Mouse (Mus musculus): ENCODE measurements around the gene Eml4.

Eml4 gene

DNA sequence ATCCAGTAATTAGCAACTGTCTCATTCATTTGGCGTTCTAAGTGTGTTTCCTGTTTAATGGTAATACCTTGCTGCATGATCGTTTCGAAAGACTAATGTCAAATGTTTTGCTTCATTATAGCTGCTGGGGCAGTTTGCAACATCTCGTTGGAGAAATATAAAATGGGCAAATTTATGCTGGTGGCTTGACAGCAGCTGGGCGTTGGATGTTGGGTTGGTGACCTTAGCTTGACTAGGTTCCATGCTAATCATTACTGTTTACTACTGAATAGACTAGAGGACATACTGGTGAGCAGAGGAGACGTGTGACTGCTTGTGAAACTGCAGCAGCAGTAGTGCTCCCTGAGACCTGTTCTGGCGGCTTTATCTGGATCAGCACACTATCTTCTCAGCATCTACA, 6.5 kb upstream of the Eml4 start:
- DNase-seq, result no peak

DNA sequence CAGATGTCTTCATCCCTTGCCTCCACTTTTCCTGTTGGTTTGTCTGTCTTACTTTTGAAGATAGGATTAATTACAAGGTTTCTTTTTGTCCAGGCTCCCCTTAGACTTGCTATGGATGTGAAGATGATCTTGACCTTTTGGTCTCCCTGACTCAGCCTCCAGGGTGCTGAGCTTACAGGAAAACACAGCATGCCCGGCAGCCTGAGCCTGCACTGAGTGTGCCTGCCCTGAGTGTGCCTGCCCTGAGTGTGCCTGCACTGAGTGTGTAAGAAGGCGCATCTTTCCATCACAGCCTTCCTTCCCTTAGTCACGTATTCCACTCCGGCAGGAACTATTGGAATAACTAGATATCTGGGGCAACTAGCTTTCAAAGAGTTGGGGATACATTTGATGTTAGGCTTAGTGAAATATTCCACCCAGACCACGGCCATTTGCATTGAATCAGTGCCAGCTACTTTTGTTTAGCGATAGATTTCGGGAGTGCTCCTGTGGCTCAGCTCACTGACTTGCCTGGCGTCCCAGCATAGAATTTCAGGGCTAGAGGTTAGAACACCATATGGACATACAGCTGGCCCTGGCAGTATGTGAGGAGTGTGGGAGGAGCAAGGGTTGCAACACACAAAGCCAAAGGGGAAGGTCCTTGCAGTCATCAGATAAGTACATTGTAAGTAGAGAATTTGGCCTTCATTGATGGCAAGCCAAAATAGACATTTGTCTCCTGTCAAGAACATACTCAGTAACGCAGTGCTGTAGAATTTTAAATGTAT, 2.5 kb upstream of the Eml4 start:
- DNase-seq, result no peak

DNA sequence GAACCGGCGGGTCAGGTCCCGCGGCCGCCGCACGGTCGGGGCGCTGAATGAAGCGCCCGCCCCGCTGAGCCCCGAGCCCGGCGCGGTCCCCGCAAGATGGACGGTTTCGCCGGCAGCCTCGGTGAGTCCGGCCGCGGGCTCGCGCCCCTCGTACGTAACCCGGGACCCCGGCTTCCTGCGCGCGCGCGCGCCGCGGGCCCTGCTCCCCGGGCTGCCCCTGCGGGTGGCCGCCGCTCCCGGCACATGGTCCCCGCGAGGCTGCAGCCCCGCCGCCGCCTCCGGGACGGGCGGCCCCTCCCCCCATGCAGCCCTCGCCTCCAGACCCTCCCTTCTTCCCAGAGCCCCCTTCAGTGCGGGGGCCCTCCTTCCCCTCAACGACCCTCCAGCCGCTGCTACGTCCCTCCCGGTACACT, 394 bp downstream of the Eml4 start:
- DNase-seq, result no peak

DNA sequence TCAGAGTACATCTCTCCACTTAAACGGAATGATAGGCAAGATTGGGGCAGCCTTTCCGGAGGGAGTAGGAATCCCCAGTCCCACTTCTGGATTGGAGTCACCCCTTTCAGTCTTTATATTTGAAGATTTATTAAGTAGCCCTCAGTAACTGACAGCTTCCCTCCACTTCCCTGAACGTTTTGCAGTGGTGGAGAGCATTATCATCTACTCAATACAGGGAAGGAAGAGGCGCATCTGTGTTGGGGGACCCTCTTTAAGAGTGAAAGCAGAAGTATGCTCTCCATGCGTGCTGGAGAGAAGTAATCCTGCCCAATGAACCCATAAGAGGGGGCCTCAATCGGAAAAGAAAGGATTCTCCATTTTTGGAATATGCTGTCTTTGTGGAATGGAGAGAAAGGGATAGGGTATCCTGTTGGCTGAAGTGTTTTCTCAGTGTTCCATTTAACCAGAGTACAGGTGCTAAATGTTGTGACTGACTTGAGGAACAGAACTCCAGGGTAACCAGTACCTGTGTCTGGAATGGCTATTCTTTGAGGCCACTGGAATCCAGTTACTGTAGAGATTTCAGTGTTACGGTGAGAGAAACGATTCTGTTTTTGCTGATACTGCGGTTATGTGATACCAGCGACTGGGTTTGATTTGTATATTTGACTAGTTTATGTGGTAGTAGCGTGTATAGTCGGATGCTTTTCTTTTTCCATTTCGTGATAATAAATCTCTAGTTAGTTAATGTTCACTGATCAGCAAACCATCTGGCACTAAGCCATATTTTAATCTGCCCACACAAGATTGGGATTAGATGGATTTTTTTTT, 1.1 kb downstream of the Eml4 start:
- no peak for DNase-seq

DNA sequence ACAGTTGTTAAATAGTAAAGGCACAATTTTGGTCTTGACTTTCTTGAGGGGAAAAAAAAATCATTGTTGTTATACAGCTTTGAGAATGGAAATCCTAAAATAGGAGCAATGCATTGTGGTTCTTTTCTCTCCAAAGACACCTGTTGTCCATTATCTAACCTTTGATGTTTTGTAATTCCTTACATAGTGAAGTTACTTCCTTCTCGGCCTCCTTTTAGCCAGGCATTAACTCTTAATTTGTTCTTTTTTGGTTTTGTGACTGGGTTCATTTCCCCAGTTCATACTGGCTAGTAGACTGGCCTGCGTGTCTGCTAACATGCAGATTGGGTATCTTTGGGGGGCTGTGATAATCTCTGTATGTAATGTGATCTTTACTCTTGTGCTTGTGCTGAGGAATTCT, 1.7 kb downstream of the Eml4 start:
- no peak for DNase-seq

DNA sequence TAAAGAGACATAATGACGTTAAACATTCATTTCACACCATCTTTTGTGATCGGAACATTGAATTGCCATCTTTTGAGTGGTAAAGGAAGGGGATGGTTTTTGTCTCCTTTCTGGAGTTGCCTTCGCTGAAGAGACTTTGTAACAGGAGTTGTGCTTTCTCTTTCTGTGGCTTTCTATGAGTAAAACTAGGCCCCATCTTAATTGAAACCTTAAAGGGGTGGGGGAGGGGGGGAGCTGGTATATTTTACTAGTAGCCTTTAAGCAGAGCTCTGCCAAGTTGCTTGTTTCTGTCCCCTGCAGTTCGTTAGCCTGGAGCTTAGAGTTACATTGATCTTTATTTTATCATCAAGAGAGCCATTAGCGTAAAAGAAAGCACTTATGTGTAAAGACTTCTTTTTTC, 2.3 kb downstream of the Eml4 start:
- no peak for DNase-seq

DNA sequence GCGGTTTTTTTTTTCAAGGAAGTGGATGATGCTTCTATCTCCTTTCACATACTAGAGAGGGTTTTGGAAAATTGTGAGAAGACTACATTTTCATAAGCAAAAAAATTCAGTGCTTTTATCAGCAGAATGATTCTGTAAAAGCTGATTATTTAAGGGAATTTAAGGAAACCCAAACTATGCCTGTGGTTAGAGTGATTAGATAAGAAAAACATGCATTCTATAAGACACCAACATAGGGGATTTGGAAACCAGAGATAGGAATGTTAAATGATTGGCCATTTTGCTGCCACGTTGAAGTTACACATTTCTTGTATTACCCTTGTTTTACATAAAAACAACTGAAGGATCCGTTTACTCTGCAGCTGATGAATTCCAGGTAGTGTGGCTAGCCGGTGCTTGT, 2.7 kb downstream of the Eml4 start:
- DNase-seq, result no peak

DNA sequence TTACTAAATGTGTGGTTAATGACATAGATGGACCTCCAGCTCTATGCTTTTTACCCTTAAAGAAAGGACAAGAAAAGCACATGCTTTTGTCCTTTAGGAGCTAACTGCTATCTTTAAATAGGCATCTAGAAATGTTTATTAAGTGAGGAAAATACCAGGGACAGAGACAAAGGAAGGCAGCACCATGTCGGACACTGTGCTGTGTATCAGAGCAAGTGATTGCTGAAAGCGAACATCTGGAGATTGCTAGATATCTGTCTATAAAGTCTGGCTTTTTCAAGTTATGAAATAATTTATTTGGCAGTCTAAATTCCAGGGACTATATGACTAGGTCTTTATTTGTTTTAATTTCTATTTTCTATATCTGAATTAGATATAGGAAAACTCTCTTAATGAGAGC, 4.8 kb downstream of the Eml4 start:
- no peak for DNase-seq

DNA sequence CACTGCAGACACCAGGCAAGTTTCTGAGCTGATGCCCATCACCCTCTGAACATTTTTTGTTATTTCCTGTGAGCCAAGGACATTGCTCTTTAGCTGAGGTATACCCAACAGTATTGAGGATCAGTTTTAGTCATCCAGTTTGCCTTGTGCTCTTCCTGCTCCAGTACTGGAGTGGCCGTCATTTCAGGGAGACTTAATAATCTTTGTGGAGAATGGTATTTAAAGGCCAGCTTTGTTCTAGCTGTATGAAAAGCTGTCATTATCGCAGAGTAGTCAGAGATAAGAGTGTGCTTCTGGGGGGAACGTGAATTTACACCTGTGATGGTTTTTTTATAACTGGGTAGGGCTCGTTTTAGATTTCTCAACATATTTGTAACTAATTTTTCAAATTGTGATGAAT, 9.2 kb downstream of the Eml4 start:
- no peak for DNase-seq

DNA sequence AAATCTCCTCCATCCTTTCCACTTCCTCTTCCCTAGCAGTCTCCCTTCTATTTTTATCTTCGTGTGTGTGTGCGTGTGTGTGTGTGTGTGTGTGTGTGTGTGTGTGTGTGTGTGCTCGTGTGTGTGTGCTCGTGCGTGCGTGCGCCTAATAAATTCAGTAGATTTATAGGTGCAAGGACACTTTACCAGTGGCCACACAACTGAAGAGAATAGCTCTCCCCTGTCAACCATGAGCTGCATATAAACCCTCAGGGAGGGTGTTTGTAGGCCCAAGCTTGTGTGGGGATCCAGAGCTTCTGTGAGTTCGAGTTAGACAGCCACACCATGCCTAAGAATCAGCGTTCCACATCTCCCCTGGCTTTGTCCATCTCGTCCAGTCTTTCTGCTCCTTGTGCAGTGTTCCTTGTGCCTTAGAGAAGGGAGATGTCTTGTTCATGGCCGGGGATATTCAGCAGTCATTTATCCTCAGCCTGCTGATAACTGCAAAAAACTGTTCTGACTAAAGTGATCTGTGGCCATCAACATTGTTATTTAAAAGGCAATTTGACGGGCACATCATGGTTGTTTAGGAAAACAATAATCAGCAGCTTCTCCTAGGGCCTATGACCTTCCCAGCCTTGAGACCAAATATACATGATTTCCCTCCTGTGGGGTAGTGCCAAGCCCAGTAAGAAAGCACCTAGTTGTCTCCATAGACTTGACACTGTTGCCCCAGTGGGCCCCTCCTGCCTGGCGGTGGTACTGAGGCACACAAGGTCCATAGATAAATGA, 10.2 kb downstream of the Eml4 start:
- DNase-seq, result no peak

DNA sequence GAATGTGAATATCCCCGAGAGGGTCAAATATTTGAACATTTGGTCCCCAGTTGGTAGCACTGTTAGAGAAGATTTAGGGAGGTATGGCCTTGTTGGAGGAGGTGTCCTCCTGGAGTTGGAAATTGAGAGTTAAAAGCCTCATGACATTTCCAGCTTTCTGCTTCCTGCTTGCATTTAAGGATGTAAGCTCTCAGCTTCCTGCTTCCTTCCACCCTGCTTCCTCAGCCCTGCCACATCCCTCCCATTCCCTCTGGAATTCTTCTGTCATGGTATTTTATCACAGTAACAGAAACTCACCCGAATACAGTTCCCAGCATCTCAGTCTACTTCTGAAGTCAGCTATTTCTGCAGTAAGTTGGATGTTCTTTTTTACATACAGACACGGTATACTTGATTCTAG, 12.3 kb downstream of the Eml4 start:
- DNase-seq, result no peak

DNA sequence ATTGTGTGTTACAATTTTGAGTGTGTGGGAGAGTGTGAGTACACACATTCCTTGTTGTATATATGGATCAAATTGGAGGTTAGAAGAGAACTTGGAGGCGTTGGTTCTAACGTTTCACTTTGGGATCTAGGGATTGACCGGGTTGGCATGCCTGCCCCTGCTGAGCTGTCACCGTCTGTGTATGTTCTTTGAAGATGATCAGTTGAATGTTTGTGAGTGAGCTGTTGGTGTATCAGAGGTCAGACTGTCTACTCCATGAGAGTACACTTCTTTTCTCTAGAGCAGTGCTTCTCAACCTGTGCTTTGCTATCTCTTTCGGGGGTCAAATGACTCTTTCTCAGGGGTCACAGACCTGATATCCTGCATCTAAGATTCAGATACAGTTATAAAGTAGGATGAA, 13.6 kb downstream of the Eml4 start:
- no peak for DNase-seq

DNA sequence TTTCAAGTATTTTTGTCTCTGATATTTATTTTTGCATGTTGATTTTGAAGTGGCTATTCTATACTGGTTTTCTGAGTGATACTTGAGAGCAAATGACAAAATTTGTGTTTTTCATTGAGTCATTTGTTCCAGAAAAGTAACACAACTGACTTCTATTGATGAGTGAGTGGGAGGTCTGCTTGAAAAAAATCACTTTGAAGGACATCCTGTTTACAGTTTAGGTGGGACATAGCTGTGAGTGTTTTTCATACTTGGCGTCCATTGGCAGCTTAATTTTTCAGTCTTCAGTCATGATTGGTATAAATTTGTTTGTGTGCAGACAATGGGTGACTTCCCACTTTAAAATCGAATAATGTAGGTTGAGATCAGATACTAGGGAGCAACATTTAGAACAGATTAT, 14.4 kb downstream of the Eml4 start:
- DNase-seq, result no peak

DNA sequence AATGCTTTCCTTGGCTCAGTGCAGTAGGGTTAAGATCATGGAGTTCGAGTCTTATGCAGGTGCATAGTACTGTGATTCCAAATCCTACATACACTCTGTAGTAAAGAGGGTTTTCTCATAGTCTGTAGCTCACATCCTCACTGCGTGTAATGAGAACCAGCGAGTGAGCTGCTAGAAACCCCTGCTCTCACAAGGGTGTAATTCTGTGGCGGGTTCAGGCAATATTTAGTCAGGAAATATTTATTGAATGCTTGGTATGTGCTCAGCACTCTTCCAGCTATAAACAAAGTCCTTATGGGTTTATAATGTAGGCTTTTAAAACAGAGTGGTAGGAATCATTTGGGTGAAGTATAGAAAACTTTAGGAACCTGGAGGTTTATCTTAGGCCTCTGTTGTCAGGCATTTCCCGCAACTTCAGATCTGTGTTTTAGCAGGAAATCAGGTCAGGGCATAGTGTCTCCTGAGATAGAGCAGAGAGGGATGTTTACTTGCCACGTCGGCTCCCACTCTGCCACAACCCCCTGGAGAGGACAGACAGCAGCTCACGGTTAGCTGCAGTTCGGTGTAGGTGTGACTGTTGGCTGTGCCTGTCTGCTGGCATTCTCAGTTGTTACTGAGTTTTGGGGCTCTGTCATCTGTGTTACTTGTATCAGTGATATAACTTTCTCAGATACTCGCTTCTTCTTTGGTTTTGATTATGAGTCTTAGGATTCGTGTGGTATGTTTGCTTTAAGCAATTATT, 15.1 kb downstream of the Eml4 start:
- DNase-seq, result no peak

DNA sequence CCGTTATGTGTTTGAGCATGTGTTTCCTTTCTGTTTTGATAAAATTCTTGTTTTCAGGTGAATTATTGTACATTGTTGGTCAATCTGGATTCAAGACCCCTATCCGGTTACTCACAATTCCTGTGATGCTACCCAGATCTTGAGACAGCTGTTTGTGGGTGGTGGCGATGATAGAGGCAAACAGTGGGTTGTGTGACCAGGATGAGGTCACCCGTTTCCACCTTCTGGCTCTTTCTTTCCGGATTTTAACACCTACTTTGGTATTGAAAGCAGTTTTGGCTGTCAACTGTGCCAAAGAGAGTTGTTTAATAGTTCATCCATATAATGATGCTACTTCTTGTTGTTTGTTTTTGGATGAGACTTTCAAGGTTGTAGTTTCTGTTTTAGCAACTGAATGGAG, 16.7 kb downstream of the Eml4 start:
- no peak for DNase-seq

DNA sequence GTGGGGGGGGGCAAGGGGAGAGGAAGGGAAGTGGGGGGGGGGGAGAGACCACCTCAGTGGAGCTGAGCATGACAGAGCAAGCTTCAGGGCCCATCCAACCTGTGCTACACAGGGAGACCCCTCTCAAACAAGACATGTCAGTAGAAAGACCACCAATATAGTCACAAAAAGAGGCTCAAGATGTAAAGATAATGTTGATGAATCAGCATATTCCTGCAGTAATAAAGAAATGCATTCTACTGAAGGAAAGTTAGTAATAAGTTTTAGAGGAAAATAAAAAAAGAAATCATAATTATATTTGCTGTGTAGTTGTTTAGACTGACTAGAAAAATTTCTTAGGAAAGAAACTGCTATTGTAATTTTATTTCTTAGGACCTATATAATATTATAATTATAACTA, 23.4 kb downstream of the Eml4 start:
- DNase-seq, result no peak

DNA sequence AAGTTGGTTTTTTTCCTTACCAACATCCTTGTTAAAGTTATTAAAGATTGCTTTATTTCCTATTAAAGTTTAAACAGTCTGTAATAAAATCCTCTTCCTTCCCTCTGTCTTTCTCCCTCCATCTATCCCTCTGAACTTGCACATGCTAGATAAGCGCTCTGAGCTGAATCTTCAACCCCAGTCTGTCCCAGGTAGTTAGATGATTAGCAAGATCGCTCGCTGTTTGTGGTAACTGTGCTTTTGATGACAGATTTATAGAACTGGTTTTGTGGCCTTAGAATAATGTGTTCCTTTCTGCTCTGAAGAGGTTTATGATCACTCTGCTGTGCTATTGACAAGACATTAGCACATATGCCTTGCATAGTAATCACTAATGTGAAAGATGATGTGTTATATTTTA, 25.1 kb downstream of the Eml4 start:
- DNase-seq, result no peak

DNA sequence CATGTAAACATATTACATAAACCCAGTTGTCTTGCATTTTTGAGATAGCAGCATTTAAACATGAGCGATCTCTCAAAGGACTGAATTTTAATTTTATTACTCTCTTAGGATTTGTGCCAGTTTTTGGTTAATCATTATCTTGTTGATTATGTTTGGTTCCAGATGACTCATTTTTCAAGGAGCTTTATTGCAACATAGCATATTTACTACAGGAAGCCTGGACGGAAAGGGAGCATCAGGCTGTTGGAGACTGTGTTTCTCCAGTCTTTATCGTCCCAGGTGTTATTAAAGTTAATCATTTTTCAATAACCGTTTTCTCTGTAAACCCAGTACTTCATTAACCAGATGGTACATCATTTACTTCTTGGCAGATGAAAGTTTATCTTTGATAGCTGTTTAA, 26.1 kb downstream of the Eml4 start:
- DNase-seq, result no peak

DNA sequence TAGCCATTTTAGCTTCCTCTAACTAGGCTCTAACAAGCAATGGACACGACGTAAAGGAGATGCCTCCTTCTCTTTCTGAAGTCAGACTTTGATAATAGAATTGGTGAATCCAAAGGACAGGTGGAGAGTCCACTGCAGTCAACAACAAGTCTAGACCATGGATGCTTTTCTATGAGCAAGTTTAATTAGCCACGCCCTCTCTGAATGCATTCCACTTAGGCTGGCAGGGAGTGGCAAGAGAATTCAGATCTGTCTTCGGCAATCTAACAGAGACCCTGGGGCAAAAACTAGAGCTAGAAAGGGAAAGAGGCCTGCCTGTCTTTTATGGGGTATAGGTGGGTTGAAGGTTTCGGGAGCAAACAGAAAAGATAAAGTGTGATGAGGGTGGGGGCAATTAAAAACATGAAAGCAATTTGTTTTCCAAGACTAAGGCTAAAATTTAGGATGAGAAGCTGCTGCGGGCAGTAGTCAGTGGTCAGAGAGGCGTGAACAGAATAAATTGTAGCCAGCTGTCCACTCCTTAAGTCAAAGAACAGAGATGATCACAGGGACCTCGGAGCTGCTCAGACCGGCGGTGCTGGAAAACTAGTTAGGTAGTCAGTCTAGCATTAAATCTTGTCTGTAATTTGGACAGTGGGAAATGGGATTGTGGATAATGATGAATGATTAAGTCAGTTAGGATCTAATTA, 27.2 kb downstream of the Eml4 start:
- DNase-seq, result peak; percentile 18

DNA sequence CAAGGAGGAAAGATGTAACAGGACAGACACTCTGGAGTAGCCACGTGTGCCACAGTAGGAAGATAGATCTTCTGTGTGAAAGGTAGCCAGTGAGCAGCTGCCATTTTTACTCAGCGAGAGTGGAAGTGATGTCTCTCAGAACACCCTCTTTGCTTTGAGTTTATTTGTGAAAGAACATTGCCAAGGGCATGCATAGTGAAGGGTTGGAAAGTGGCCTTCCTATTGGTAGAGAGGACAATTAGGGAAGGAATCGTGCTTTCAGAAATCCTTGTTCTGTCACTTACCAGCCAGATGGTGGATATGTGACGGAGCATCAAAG, 27.7 kb downstream of the Eml4 start:
- no peak for DNase-seq

DNA sequence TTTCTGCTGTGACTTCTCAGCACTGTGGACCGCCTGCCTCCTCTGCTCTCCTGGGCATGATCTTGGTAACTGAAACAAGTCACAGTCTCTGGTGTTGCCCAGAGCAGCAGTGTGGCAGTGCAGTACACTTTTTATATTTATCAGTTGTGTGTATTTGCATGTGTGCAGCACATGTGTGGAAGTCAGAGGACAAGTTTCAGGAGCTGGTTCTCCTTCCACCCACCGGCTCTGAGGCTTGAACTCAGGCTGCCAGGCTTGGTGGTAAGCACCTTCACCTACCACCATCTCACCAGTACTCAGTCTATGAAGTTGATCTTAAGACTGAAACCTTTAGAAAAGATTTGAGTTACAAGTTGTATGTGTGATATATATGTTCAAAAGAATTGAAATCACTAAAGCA, 28.6 kb downstream of the Eml4 start:
- no peak for DNase-seq

DNA sequence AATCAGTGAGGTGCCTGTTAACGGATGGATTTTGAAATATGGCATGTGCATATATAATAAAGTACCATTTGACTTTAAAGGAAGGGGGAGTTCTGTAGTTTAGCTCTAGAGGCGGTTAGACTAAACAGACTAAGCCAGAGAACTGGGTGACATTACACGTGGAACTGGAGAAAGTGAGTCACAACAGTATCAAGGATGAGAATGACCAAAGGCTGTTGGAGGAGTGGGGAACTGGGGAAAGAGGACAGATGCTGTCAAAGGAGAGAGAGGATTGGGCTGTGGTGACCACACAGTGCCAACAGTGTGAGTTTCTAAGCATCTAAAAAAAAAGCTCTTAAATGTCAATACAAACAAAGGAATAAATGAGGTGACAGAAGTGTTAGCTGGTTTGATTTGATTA, 29.1 kb downstream of the Eml4 start:
- DNase-seq, result no peak

DNA sequence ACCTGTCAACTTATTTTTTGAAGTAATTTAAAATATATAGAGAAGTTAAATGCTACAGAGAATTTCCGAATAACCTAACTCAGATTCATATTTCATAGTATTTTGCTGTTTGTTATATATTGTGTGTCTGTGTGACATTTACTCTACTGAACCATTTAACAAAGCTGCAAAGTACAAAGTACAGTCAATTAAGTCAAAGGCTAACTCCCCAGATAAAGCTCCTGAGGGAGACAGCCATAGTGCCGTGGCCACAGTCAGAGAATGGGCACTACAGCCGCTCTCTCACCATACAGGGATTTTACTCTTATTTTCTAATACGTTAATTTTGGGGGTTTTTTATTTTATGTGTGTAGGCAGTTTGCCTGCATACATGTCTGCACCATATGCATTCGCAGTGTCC, 32.0 kb downstream of the Eml4 start:
- no peak for DNase-seq

Measured in kidney, adult 18-20 months (tissue).